Mouse (Mus musculus) frontal cortex, postnatal 25 days (tissue): ENCODE data around the gene Gjd2.

Experiments used
- DNase-seq, 2 experiments: peaks; one replicate each; pipeline ENCODE4 v3.0.0; 2022; ENCODE audit warnings: low spot score in 2 of 2

The Gjd2 gene

GRCm38 (mm10) chr2:114012749-114013211, 639 bp downstream of the Gjd2 start:
- no peak for DNase-seq

- no peak for DNase-seq
These were observed 1.6 kb downstream of the Gjd2 start for GRCm38 (mm10) chr2:114011838-114012237.

GRCm38 (mm10) chr2:114008321-114008720, 5.1 kb downstream of the Gjd2 start:
- no peak for DNase-seq

GRCm38 (mm10) chr2:113997484-113997883, 15.9 kb downstream of the Gjd2 start:
- DNase-seq: no peak

GRCm38 (mm10) chr2:113996930-113997329, 16.5 kb downstream of the Gjd2 start:
- DNase-seq: no peak

GRCm38 (mm10) chr2:113984890-113985289, 28.5 kb downstream of the Gjd2 start:
- DNase-seq: no peak

GRCm38 (mm10) chr2:113980664-113981063, 32.8 kb downstream of the Gjd2 start:
- no peak for DNase-seq

- no peak for DNase-seq
These were observed 35.2 kb downstream of the Gjd2 start for GRCm38 (mm10) chr2:113978151-113978771.

GRCm38 (mm10) chr2:113973950-113974349, 39.5 kb downstream of the Gjd2 start:
- DNase-seq: no peak

GRCm38 (mm10) chr2:113966421-113966820, 47.0 kb downstream of the Gjd2 start:
- DNase-seq: no peak
